Comparison of ENCODE assay signal across 8 mouse cellular contexts in genomic region chr16:92313953-92314741, GRCm38 (mm10). TPM values are rescaled to one million over a fixed set of nuclear protein-coding genes. Genes with fewer than 3 reads are reported as not detected.
DNase-seq lines count a peak whose midpoint lies in the region; ATAC-seq and TF ChIP-seq lines count a peak whose summit lies in the region.

No protein-coding gene starts in this region.

- TF ChIP-seq CTCF in C2C12 (IDR thresholded peaks at IDR 0.05; ENCODE audit: control insufficient read depth, insufficient read depth, insufficient read length) (peak; percentile 52), Patski (IDR thresholded peaks at IDR 0.05) (no peak)

- H3K4me3 ChIP-seq in C2C12 (ENCODE audit: insufficient read depth, poor library complexity, severe bottlenecking) = no peak overlapping the region
- no peak overlapping the region for H3K4me3 ChIP-seq in kidney, embryonic 14.5 days (ENCODE audit: low read length)
- H3K4me3 ChIP-seq in liver, embryonic 12.5 days = no peak overlapping the region

- H3K4me1 ChIP-seq in kidney, embryonic 14.5 days (ENCODE audit: control insufficient read depth, insufficient read depth, low read length) = 0 out of 2 replicates have a peak, but pooled peaks cover 3% of the 10 kb centered on the region
- H3K4me1 ChIP-seq in liver, embryonic 12.5 days = peaks cover 8% of the 10 kb centered on the region; the same call in 1 of the 2 replicates

- WGBS in kidney, embryonic 14.5 days = 47% methylated on average over 13 of the region's 13 CpGs
- WGBS in liver, embryonic 12.5 days (ENCODE audit: insufficient replicate concordance) = 44% methylated on average over 13 of the region's 13 CpGs

- no peaks in the 10 kb centered on the region for H3K36me3 ChIP-seq in C2C12 (ENCODE audit: control insufficient read depth, insufficient read depth)
- peaks cover 22% of the 10 kb centered on the region for H3K36me3 ChIP-seq in kidney, embryonic 14.5 days (ENCODE audit: control insufficient read depth, insufficient read depth, low read length)
- H3K36me3 ChIP-seq in liver, embryonic 12.5 days = peaks cover 27% of the 10 kb centered on the region

- in situ Hi-C loops in Patski (cut with MboI; ENCODE audit: low pct_unique_long_range_greater_than_20kb) = no loop called here

- H3K79me3 ChIP-seq in C2C12 (ENCODE audit: low read depth) = no peaks in the 10 kb centered on the region

- H3K9me3 ChIP-seq in kidney, embryonic 14.5 days (ENCODE audit: control insufficient read depth, low read length) = no peaks in the 10 kb centered on the region
- no peaks in the 10 kb centered on the region for H3K9me3 ChIP-seq in liver, embryonic 12.5 days (replicated peaks)

- no peaks in the 10 kb centered on the region for H3K79me2 ChIP-seq in C2C12 (ENCODE audit: control insufficient read depth, insufficient read depth)

- DNase-seq in Patski (ENCODE audit: low read depth, low spot score) = no peak
- DNase-seq in embryo, embryonic 10.5 days (ENCODE audit: low spot score) = peak; percentile 85
- DNase-seq in heart, adult 9 months (ENCODE audit: low spot score in 2 of 2) = peak; percentile 15 to 28
- DNase-seq in neural tube, embryonic 10.5 days (ENCODE audit: extremely low spot score, low spot score) = peak; percentile 51
- DNase-seq in thymus, postnatal 4 days = peak; percentile 51

- H3K4me2 ChIP-seq in kidney, embryonic 14.5 days (replicated peaks; ENCODE audit: low read depth, low read length) = no peak overlapping the region
- H3K4me2 ChIP-seq in liver, embryonic 12.5 days = no peak overlapping the region

- no peak overlapping the region for H3K9ac ChIP-seq in kidney, embryonic 14.5 days (ENCODE audit: low read depth, low read length)
- no peak overlapping the region for H3K9ac ChIP-seq in liver, embryonic 12.5 days

- no peak overlapping the region for H3ac ChIP-seq in C2C12 (ENCODE audit: control insufficient read depth, insufficient read length, low read depth)

- CTCF ChIA-PET in Patski (lab: Charles Lee) = interaction anchor here (0.6 to 2.5 kb wide), 8 partner anchors 10 to 173 kb away, joined by 3 to 16 read pairs (median 4); no protein-coding TSS in a partner anchor

- no peak overlapping the region for H3K27ac ChIP-seq in kidney, embryonic 14.5 days (ENCODE audit: low read depth, low read length)
- no peak overlapping the region for H3K27ac ChIP-seq in liver, embryonic 12.5 days

- H3K27me3 ChIP-seq in C2C12 (ENCODE audit: control insufficient read depth, insufficient read depth, insufficient read length) (no peaks in the 10 kb centered on the region), Patski (no peaks in the 10 kb centered on the region)
- H3K27me3 ChIP-seq in kidney, embryonic 14.5 days (ENCODE audit: control insufficient read depth, insufficient read depth, low read length) = no peaks in the 10 kb centered on the region
- H3K27me3 ChIP-seq in liver, embryonic 12.5 days (replicated peaks) = no peaks in the 10 kb centered on the region

- peak; percentile 67 for ATAC-seq in Patski
- peak; percentile 65 for ATAC-seq in kidney, embryonic 14.5 days (ENCODE audit: low FRiP score, low TSS enrichment)
- ATAC-seq in liver, embryonic 12.5 days = peak; percentile 52

- POLR2A ChIA-PET in Patski (lab: Charles Lee) = no interaction called here

TF ChIP-seq in C2C12, 6 proteins besides CTCF, POLR2A, EP300 and RAD21:
- TF ChIP-seq USF1 (IDR thresholded peaks at IDR 0.05; ENCODE audit: low read depth) (no peak), CEBPB (IDR thresholded peaks at IDR 0.05; ENCODE audit: low read depth) (no peak)

RNA-seq across cellular contexts. Expression of gene Fam243, which starts 7.1 kb away (rescaled TPM):
- polyA plus RNA-seq in C2C12 (2012; fragmentation: generic; extraction: Trizol) (not detected), Patski (2021) (0.28 TPM)
- 0.08 TPM in 1 of 2 replicates, not detected in the other for polyA plus RNA-seq in kidney, embryonic 14.5 days (2014; fragmentation: Nextera tagmentation; extraction: Ambion mirVana)
- polyA plus RNA-seq in liver, embryonic 12.5 days (2016; fragmentation: Nextera tagmentation; extraction: Ambion mirVana) = not detected in 2 replicates

RNA-seq across cellular contexts. Expression of gene Smim11, which starts 13.1 kb away (rescaled TPM):
- polyA plus RNA-seq in C2C12 (2012; fragmentation: generic; extraction: Trizol) = 82.4 TPM
- 77.4 TPM for polyA plus RNA-seq in Patski (2021)
- 125 and 160 TPM in 2 replicates for polyA plus RNA-seq in kidney, embryonic 14.5 days (2014; fragmentation: Nextera tagmentation; extraction: Ambion mirVana)
- polyA plus RNA-seq in liver, embryonic 12.5 days (2016; fragmentation: Nextera tagmentation; extraction: Ambion mirVana) = 76.4 and 76.8 TPM in 2 replicates

RNA-seq across cellular contexts. Expression of gene Kcne2, which starts 22.0 kb away (rescaled TPM):
- polyA plus RNA-seq in C2C12 (2012; fragmentation: generic; extraction: Trizol) (not detected), Patski (2021) (not detected)
- not detected in 2 replicates for polyA plus RNA-seq in kidney, embryonic 14.5 days (2014; fragmentation: Nextera tagmentation; extraction: Ambion mirVana)
- 0.13 TPM in 1 of 2 replicates, not detected in the other for polyA plus RNA-seq in liver, embryonic 12.5 days (2016; fragmentation: Nextera tagmentation; extraction: Ambion mirVana)

RNA-seq across cellular contexts. Expression of gene Kcne1, which starts 45.1 kb away (rescaled TPM):
- polyA plus RNA-seq in C2C12 (2012; fragmentation: generic; extraction: Trizol) (0.04 TPM), Patski (2021) (not detected)
- polyA plus RNA-seq in kidney, embryonic 14.5 days (2014; fragmentation: Nextera tagmentation; extraction: Ambion mirVana) = 0.85 and 1.5 TPM in 2 replicates
- polyA plus RNA-seq in liver, embryonic 12.5 days (2016; fragmentation: Nextera tagmentation; extraction: Ambion mirVana) = 0.41 TPM in 1 of 2 replicates, not detected in the other
